Mouse (Mus musculus): ENCODE data around the gene Tubg1.

Gene Tubg1

DNA sequence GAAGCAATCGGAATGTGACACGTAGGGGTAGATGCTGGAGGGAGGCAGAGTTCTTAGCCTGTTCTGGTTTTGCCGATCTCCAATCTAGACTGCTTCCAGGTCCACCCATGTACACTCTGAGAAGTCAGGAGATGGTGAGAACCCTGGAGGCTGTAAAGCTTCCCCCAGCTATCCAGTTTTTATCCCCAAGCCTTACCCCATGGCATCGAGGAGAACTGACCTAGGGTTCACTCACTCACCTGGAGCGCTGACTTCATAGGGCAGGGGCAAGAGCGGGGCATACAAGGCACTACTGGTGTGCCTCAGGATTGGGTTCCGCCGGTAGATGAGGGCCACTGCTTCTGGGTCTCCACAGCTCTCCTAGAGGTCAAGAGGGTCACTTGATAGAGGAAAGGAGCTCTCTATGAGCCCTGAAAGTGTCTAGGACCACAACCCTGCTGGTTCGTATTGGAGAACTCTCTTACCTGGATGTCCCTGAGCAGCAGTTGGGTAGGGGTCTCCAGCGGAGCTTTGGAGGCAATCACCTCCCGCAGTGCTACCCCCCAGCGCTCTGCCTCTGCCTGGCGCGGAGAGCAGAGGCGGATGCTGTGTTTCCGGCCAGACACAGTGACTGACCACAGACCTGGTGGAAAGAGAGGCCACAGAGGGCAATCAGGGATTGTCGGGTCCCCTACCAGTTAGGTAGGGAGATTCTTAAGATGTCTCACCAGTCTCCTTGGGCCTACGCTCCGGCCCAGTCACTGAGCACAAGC, 47.6 kb downstream of the Tubg1 start:
- DNase-seq: no peak

DNA sequence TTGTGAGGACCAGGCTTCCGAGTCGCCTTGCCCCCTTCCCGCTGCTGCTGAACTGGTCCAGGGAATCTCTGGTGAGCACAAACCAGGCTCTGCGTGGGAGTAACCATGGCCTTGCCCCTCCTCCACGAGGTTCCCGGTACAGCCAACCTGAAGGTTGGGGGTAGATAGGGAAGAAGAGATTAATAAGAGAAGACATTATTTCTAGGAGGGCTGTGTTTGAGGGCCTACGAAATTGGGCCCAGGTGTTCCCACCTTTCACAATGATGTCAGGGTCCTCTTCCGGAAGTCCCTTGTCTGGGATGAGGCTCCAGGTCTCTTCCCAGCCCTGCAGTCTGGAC, 48.2 kb downstream of the Tubg1 start:
- no peak for DNase-seq

DNA sequence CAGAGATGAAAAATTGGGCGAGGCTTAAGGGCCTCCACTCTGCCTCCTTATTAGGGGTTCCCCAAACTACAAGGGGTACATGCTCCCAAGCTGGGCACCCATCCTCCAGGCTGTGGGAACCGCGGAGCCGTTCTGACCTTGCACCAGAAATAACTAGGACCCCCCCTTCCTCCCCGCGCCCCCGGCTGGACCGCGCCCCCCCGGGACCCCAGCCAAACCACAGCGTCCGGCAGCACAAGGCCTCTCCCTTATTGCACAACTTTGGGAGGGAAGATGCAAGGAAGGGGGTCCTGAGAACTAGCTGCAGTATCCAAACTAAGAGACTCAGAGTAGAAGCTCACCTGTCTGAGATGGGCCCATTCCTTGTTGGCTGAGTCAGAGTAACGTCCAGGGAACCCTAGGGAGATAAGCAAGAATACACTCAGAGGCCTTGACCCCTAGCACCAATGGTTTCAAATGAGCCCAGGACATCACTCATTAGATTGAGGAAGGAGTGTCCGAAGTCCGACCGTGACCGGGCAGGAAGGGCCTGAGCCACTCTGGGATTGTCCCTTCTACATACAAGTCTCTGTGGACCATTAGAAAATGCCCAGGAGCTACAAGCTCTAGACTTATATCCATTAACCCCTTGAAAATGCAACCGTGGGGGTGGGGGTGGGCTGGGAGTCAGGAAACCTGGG, 48.7 kb downstream of the Tubg1 start:
- DNase-seq: no peak

DNA sequence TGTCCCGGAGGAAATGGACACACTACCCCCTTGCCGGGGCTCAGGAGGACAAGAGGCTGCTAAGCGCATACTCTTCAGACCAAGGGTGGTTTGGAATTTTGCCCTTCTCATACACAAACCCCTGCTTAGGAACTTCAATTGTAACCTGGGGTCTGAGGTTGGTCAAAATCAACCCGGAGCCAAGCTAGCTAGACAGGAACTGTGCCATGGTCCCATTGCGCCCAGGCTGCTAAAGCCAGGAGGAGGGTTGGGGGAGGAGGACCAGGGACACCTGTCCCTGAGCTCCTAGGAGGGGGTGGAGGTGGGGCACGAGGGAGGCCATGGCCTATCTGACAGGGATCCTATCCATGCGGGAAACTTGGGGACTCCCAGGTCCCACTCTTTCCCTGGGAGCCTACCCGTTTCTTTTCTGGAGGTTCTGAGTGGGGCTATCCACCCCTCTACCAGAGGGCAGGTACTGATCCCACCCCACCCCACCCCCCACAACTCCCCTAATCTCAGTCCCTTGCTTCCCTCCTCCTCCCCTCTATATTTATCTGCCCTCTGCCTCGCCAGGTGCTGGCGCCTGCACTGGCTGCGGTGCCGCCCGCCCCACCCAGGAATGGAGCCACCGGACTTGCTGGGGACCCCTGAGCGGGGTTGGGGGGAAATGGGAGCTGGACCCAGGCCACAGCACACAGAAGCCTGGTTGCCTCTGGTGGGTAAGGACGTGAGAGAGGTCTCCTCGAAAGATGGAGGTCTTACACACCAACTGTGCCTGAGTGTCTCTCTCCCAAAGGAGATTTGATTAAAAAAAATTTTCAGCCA, 49.8 kb downstream of the Tubg1 start:
- DNase-seq: no peak

DNA sequence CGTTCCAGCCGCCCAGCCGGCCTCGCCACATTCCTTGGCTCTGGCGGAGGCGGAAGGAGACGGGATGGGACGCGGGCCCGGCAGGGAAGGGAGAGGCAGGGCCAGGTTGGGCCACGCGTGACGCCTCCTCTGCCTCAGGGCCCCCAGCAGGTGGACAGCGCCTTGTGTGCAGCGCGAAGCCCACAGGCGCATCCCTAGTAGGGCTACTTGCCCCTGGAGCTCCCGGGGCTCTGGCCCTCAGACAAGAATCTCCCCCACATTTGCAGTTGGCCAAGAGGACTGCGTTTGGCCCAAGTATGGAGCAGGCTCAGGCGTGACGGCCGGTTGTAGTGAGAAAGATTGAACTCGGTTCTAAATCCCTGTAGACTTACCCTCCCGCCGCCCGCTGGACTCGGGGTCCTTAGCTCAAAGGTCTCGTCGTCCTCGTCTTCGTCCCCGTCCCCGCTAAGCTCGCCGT, 50.6 kb downstream of the Tubg1 start, which contains the start of gene Cntnap1:
TSS of gene Cntnap1 (plus strand) at position 170 of the 457 bp plus-strand sequence.
- no peak for DNase-seq

DNA sequence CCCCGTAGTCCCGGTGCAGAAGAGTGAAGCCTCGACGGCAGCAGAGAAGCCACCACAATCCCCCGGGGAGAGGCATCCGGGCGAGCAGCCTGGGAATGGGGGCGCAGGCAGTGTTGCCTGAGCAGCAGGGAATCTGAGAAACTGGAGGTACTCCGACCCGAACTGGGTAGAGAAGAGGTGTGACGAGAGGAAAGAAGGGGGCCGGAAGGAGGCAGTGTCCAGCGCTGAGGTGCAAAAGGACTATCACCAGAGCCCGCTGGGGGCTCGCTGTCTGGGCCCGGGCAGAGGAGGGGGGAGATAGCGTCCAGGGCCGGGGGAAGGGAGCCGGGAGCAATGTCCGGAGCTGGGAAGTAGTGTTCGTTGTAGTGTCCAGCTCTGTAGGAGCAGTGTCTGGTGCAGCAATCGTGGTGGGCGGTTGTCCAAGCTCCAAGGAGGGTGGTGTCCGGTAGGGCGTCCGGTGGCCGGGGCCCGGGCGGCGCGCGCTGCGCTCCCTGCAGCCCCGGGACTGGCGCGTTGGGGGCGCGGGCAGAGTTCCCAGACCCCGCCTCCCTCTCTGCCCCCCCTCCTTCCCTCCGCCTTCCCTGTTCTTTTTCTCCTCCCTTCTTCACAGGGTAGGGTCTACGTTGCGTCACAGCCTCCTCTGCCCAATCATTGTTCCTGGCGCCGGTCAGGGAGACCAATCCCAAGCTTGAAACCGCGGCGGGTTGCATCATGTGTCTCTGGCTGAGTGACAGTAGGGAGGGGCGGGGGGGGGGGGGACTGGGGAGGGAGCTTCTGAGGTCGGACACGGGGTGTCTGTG, 51.3 kb downstream of the Tubg1 start, which contains the start of gene Plekhh3:
TSS of gene Plekhh3 (minus strand) at position 541 of the 800 bp plus-strand sequence.
- DNase-seq: peak; percentile 89

DNA sequence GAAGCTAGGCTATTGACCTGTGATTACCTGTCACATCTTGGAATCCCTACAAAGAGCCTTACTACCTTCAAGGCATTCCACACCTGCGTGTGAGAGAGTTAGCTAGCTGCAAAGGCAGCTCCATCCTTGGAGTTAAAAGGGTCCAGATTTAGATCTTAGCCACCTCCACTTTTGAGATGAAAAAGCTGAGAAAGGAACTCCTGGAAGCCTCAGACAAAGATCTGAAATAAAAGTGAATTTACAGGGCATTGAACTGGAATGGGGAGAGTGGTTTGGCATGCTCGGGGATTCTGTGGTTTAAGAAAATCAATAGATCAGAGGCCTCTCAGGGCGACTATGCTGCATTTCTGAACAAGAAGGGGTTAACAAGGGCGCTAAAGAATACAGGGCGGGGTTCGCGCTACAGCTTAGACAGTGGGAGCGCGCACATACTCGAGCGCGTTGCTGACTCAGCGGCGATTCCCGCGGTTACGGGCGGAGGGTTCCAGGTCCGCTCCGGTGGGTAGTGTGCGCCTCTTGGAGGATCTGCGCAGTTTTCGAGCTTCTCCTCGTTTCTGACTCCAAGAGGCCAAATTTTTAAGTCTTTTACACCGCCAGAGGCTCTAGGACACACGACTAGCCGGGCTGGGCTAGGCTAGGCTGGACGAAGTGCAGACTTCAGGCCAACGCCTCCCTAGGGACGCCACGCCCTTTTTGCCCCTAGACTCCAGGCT, 52.1 kb downstream of the Tubg1 start:
- peak; percentile 64 for DNase-seq

DNA sequence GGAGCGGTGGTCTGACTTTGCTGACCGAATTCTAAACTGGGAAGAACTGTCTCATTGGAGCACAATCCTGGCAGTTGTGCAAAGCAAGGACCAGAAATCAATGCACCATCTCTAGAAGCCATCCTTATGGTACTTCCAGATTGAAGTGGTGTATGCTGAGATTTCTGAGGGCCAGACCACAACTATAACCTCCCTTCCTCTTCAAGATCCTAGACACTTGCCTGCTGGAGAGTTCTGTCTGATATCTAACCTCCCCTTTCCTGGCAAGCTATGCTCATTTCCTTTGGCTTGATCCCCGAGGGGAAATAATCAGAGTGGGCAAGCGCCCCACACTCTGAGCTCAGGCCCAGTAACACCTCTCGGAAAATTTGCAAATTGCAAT, 52.7 kb downstream of the Tubg1 start:
- DNase-seq: no peak

DNA sequence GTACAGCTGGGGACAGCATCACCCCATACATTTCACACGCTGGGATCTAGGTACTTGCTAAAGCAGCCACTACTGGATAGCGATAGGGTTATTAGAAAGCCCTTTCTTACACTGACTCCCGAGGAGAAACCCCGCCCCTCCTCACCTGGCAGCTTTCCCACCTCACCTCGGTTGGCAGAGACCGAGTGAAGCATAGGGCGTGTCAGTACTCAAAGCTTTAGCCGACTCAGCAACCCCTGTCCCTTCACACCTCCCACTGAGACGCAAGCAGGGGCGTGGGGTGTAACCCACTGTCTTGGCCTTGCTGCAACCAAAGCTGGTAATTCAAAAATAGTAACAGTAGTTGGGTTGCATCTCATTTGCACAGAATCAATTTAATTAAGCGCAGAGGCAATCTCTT, 53.4 kb downstream of the Tubg1 start:
- DNase-seq: no peak

DNA sequence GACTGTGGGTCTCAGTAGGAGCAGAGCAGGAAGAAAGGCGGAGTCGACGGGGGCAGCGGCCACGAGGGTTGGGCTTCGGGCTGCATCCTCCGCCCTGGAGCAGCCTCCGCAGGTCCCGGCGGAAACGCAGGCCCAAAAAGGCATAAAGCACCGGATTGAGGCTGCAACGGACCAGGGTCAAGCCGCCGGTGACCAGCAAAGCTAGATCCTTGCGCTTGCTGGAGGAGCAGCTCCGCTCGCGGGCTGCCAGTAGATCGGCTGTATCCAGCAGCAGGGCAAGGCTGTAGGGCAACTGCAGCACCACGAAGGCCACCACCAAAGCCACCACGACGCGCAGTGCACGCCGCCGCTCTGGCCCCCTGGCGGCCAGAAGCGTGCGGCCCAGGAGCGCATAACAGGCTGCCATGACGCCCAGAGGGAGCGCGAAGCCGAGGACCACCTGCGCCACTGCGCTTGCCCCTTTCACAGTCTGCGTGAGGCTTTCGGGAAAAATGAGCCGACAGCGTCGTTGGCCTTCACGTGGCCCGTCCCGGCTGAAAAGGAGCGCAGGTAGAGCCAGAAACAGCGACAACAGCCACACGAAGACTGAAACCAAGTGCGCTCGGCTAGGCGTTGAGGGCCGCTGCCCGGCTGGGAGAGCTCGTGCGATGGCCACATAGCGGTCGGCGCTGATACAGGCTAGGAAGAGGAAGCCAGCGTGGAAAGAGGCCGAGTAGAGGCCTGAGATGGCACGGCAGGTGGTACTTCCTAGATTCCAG, 54.1 kb downstream of the Tubg1 start:
- peak; percentile 71 for DNase-seq

DNA sequence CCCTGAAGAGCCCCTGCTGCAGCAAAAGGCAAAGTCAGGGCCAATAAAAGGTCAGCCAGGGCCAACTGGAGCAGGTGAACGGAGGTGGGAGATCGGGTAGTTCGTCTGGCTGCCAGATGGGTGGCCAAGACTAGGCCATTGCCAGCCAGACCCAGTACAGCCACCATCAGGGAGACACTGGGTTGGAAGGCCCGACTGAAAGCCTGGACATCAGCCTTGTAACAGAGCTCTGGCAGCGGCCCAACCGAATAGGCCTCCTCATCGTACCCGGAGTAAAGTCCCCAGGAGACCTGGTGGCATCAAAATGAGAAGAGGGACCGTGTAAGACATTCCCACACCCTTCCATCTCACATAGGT, 54.6 kb downstream of the Tubg1 start:
- no peak for DNase-seq

DNA sequence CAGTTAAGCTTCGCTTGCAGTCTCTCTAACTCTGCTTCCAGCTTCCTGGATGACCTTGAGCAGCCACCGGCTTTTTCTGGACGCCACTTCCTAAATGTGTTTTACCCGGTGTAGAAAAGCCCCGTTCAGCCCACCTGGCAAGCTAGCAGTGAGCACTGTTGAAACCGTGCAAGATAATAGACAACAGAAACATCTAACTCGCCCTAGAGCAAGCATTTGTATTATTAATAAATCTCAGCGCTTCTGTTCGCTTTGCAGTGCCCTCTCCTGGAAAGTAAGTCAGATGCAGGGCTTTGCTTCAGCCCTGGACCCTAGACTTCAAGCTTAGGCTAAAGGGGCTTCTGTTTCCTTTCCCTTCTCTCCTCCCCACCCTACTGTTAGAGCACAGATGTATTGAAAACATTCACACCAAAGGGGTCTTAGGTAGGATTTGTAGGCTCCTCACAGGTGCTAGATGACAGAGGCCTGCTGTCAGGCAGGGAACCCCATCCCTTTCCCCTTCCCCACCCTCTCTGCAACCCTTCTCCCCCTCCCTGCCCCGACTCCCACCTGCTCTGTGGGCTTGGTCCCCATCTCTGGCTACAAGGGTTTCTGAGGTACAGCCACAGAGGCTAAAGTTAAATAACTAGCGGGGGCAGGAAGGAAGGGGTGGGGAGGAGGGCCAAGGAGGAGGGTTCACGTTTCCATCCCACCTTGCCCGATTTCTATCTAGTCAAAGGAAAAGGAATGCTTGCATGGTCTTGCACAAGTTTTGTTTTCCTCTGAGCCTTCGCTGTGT, 55.3 kb downstream of the Tubg1 start, which contains the start of gene Ccr10:
TSS of gene Ccr10 (minus strand) at position 593 of the 778 bp plus-strand sequence.
- DNase-seq: no peak

DNA sequence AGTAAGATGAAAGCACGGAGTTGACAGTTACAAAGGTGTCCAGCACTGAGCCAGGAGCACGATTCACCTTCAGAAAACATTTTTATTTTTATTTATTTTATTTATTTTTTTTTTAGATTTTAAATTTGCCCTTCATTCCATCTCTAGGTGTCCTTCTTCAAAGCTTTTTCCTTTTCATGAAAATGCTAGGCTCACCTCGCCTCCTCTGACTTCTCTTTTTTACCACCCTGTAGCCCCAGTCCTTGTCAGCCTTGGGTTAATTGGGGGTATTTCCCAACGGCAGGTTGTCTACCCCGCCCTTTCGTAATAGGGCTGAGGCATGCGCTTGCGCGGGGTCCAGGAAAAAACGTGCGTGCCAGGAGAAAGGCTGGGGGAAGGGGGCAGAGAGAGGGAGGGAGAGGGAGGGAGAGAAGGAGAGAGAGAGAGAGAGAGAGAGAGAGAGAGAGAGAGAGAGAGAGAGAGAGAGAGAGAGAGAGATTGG, 55.9 kb downstream of the Tubg1 start:
- DNase-seq: no peak
